Comparison of ENCODE assay signal across 8 mouse cellular contexts in the genomic region with DNA sequence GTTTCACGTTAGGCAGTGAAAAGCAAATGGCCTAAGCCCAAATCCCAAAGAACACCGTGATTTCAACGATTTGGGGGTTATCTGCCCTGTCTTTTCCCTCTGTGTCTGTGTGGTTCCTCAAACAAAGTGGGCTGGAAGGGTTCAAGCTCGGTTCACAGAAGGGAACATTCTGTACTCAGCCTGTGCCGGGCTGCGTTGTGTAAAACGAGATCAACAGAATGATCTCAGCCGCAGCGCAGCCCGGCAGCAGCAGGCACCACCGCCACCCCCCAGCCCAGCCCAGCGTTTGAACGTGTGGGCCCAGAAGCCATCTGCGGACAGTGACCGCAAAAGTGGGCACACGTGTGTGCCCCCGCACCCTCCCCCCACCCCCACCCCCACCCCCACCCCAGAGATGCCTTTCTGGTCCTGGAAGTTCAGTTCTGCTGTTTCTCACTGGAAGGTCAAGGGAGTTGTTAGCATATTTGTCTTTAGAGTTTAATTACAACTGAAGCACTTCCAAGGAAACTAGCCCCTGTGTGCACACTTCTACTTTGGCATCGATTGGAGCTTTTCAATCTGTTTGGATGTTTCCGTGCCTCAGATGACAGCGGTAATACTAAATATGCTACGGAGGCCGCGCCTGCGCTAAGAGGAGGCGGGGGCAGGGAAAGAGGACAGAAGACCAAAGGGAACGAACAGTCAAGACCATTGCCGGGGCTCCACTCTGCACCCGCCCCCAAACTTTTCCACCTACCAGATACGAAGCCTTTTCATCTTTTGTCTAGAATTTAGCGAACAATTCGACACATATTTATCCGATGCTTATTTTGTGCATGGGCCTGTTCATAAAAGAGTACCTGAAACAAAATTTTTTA.
DNase-seq lines count a peak whose midpoint lies in the region; ATAC-seq and TF ChIP-seq lines count a peak whose summit lies in the region.

No protein-coding gene starts in this region.

- peak overlapping the region; percentile 45 for H3K4me3 ChIP-seq in forebrain, embryonic 16.5 days (replicated peaks; ENCODE audit: low read length)
- peak overlapping the region; percentile 9; the same call in 1 of the 2 replicates for H3K4me3 ChIP-seq in liver, adult 2 months (ENCODE audit: insufficient read depth, low read depth, low read length)
- peak overlapping the region; percentile 24 for H3K4me3 ChIP-seq in midbrain, postnatal 0 days (ENCODE audit: low read depth, low read length)
- peak overlapping the region; percentile 28 for H3K4me3 ChIP-seq in stomach, embryonic 16.5 days (replicated peaks; ENCODE audit: low read length)

- DNase-seq in CD4-positive, CD25-positive, alpha-beta regulatory T cell, adult 2 months (ENCODE audit: low read depth, low spot score): peak; percentile 45
- DNase-seq in cerebellum, adult 11-12 months: peak; percentile 72
- DNase-seq in heart, postnatal 10 days: peak; percentile 84 to 86
- peak; percentile 92 for DNase-seq in kidney, postnatal 14 days
- peak; percentile 85 for DNase-seq in liver, adult 2 months (ENCODE audit: extremely low read depth, low read depth, low spot score)
- DNase-seq in midbrain, postnatal 0 days (ENCODE audit: low spot score): peak; percentile 72

- peak overlapping the region; percentile 51 for H3K9ac ChIP-seq in forebrain, embryonic 16.5 days (replicated peaks; ENCODE audit: low read depth, low read length)
- peak overlapping the region; percentile 82 for H3K9ac ChIP-seq in liver, adult 2 months (ENCODE audit: low read depth, low read length)
- H3K9ac ChIP-seq in midbrain, postnatal 0 days (replicated peaks; ENCODE audit: low read length, poor library complexity, severe bottlenecking): 0 out of 2 replicates have a peak overlapping the region, but pooled peaks have one; percentile 0
- peak overlapping the region; percentile 65 for H3K9ac ChIP-seq in stomach, embryonic 16.5 days (ENCODE audit: low read length)

- 0 out of 2 replicates have a peak, but pooled peaks have one; percentile 30 for TF ChIP-seq POLR2A in liver, adult 2 months (IDR thresholded peaks at IDR 0.05; ENCODE audit: extremely low read depth, insufficient read depth, low read length)

- H3K27ac ChIP-seq in forebrain, embryonic 16.5 days (ENCODE audit: low read length): no peak overlapping the region
- H3K27ac ChIP-seq in liver, adult 2 months (replicated peaks; ENCODE audit: insufficient read depth, low read depth, low read length): peak overlapping the region; percentile 92
- H3K27ac ChIP-seq in midbrain, postnatal 0 days (ENCODE audit: low read depth, low read length): peak overlapping the region; percentile 39; the same call in 1 of the 2 replicates
- peak overlapping the region; percentile 92 for H3K27ac ChIP-seq in stomach, embryonic 16.5 days (ENCODE audit: low read length)

- H3K36me3 ChIP-seq in forebrain, embryonic 16.5 days (ENCODE audit: control insufficient read depth, insufficient read depth): no peaks in the 10 kb centered on the region
- H3K36me3 ChIP-seq in liver, adult 2 months (ENCODE audit: control insufficient read depth, insufficient read depth, low read length): no peaks in the 10 kb centered on the region
- no peaks in the 10 kb centered on the region for H3K36me3 ChIP-seq in midbrain, postnatal 0 days (ENCODE audit: insufficient read depth, low read length)
- no peaks in the 10 kb centered on the region for H3K36me3 ChIP-seq in stomach, embryonic 16.5 days (ENCODE audit: control insufficient read depth, insufficient read depth, low read length)

- no peaks in the 10 kb centered on the region for H3K79me2 ChIP-seq in liver, adult 2 months (ENCODE audit: control insufficient read depth, insufficient read depth, low read length)

- H3K4me2 ChIP-seq in forebrain, embryonic 16.5 days (ENCODE audit: low read length): peak overlapping the region; percentile 80
- H3K4me2 ChIP-seq in midbrain, postnatal 0 days (ENCODE audit: low read depth, low read length, poor library complexity, severe bottlenecking): peak overlapping the region; percentile 54
- H3K4me2 ChIP-seq in stomach, embryonic 16.5 days (ENCODE audit: low read depth, low read length): peak overlapping the region; percentile 55

- WGBS in forebrain, embryonic 16.5 days: 2% methylated on average over 32 of the region's 32 CpGs
- 5% methylated on average over 30 of the region's 32 CpGs for WGBS in liver, adult 2 months
- 2% methylated on average over 28 of the region's 32 CpGs for whole genome bisulfite sequencing in midbrain, postnatal 0 days
- WGBS in stomach, embryonic 16.5 days: 2% methylated on average over 32 of the region's 32 CpGs

- no peaks in the 10 kb centered on the region for H3K9me3 ChIP-seq in forebrain, embryonic 16.5 days (ENCODE audit: control insufficient read depth, low read length)
- H3K9me3 ChIP-seq in midbrain, postnatal 0 days (ENCODE audit: low read length): no peaks in the 10 kb centered on the region
- no peaks in the 10 kb centered on the region for H3K9me3 ChIP-seq in stomach, embryonic 16.5 days (replicated peaks; ENCODE audit: control insufficient read depth, low read length)

- no peaks in the 10 kb centered on the region for H3K27me3 ChIP-seq in forebrain, embryonic 16.5 days (replicated peaks; ENCODE audit: control insufficient read depth, insufficient read depth, low read length)
- no peaks in the 10 kb centered on the region for H3K27me3 ChIP-seq in liver, adult 2 months (ENCODE audit: control insufficient read depth, insufficient read depth, low read length)
- no peaks in the 10 kb centered on the region for H3K27me3 ChIP-seq in midbrain, postnatal 0 days (ENCODE audit: insufficient read depth, low read length)
- H3K27me3 ChIP-seq in stomach, embryonic 16.5 days (ENCODE audit: control insufficient read depth, insufficient read depth, low read length): no peaks in the 10 kb centered on the region

- H3K4me1 ChIP-seq in forebrain, embryonic 16.5 days (replicated peaks; ENCODE audit: control insufficient read depth, insufficient read depth, low read length): peaks cover 13% of the 10 kb centered on the region
- H3K4me1 ChIP-seq in liver, adult 2 months (ENCODE audit: control insufficient read depth, insufficient read depth, low read length): peaks cover 26% of the 10 kb centered on the region
- peaks cover 4% of the 10 kb centered on the region; the same call in 1 of the 2 replicates for H3K4me1 ChIP-seq in midbrain, postnatal 0 days (ENCODE audit: insufficient read depth, low read length)
- peaks cover 19% of the 10 kb centered on the region for H3K4me1 ChIP-seq in stomach, embryonic 16.5 days (ENCODE audit: control insufficient read depth, insufficient read depth, low read length)

- peak; percentile 82 for ATAC-seq in forebrain, embryonic 16.5 days
- ATAC-seq in midbrain, postnatal 0 days (ENCODE audit: low FRiP score): peak; percentile 79
- ATAC-seq in stomach, embryonic 16.5 days (ENCODE audit: insufficient read depth, low FRiP score): peak; percentile 92

- intact Hi-C loops in heart, postnatal 10 days (cut with DNase I): loop anchor here (1.0 kb wide), 1 partner anchor 76 kb away; no protein-coding TSS in a partner anchor

- TF ChIP-seq CTCF in liver, adult 2 months (IDR thresholded peaks at IDR 0.05; ENCODE audit: low read depth, low read length): no peak
- TF ChIP-seq CTCF in midbrain, postnatal 0 days (IDR thresholded peaks at IDR 0.05): no peak

Comparison
In these comparisons a context has a peak if more than half of its experiments do, and no peak if none do; other contexts are left out.
1. H3K9ac ChIP-seq: peak in every context shown above with its lines; median percentile 82 in liver, adult 2 months; 65 in stomach, embryonic 16.5 days; 51 in forebrain, embryonic 16.5 days; 0 in midbrain, postnatal 0 days.